ENCODE assay signal across 9 mouse cellular contexts in the genomic region with DNA sequence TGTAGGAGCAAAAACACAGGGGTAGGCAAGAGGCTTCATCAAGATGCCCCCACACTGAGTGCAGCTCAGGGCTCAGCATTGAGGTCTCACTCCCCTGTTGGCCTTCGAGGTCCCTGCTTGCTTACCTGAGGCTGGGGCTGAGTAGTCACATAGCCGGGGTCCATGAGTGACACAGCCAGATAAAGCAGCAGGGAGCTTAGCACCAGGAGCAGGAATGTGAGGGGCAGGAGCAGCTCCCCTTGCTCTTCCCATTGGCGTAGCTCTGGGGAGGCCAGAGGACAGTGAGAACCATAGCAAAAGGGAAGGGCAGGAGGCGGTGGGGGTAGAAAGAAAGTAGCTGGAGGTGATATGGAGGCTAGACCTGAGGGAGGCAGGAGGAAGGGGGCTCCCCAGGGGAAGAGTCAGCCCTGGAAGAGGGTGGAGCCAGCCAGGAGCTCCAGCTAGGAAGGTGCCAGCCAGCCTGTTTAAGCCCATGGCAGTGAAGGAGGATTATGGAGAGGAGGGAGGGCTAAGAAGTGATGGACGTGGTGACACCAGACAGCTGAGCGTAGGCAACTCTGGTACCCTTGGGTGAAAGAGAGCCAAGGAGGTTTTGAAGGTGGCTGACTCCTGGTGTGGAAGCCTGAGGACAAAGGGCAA. TPM values are rescaled to one million over a fixed set of nuclear protein-coding genes. Genes with fewer than 3 reads are reported as not detected.
DNase-seq lines count a peak whose midpoint lies in the region; ATAC-seq and TF ChIP-seq lines count a peak whose summit lies in the region.
"Had no signal": no experiment of that assay in that cellular context is flagged by ENCODE, and none has a peak within 500 bp of the region (broad histone marks: within the 10 kb centered on the region; RNA-seq: fewer than 3 reads in every experiment).

No protein-coding gene starts in this region.

- H3K9me3 ChIP-seq in kidney, postnatal 0 days (replicated peaks; ENCODE audit: low read length): no peaks in the 10 kb centered on the region
- H3K9me3 ChIP-seq in embryonic facial prominence, embryonic 12.5 days: no peaks in the 10 kb centered on the region
- no peaks in the 10 kb centered on the region for H3K9me3 ChIP-seq in midbrain, postnatal 0 days (ENCODE audit: low read length)

- no peaks in the 10 kb centered on the region for H3K27me3 ChIP-seq in kidney, postnatal 0 days (ENCODE audit: insufficient read depth, low read length)
- no peaks in the 10 kb centered on the region for H3K27me3 ChIP-seq in embryonic facial prominence, embryonic 12.5 days
- no peaks in the 10 kb centered on the region for H3K27me3 ChIP-seq in midbrain, postnatal 0 days (ENCODE audit: insufficient read depth, low read length)

- WGBS in kidney, postnatal 0 days: 62% methylated on average over 6 of the region's 6 CpGs
- WGBS in embryonic facial prominence, embryonic 12.5 days: 47% methylated on average over 6 of the region's 6 CpGs
- 58% methylated on average over 6 of the region's 6 CpGs for WGBS in midbrain, postnatal 0 days

- H3K9ac ChIP-seq in kidney, postnatal 0 days (ENCODE audit: low read depth, low read length): no peak overlapping the region
- H3K9ac ChIP-seq in embryonic facial prominence, embryonic 12.5 days: peak overlapping the region; percentile 24; the same call in 1 of the 2 replicates
- no peak overlapping the region for H3K9ac ChIP-seq in midbrain, postnatal 0 days (replicated peaks; ENCODE audit: low read length, poor library complexity, severe bottlenecking)

- H3K4me2 ChIP-seq in kidney, postnatal 0 days (ENCODE audit: low read length): peak overlapping the region; percentile 70
- H3K4me2 ChIP-seq in embryonic facial prominence, embryonic 12.5 days (replicated peaks): peak overlapping the region; percentile 72
- peak overlapping the region; percentile 78 for H3K4me2 ChIP-seq in midbrain, postnatal 0 days (ENCODE audit: low read depth, low read length, poor library complexity, severe bottlenecking)

- H3K4me3 ChIP-seq in kidney, postnatal 0 days (replicated peaks; ENCODE audit: low read depth, low read length): peak overlapping the region; percentile 49; the same call in 1 of the 2 replicates
- peak overlapping the region; percentile 59 for H3K4me3 ChIP-seq in embryonic facial prominence, embryonic 12.5 days
- peak overlapping the region; percentile 47; the same call in 1 of the 2 replicates for H3K4me3 ChIP-seq in midbrain, postnatal 0 days (ENCODE audit: low read depth, low read length)

- no peak for TF ChIP-seq CTCF in kidney, postnatal 0 days (IDR thresholded peaks at IDR 0.05; ENCODE audit: low read depth)
- TF ChIP-seq CTCF in midbrain, postnatal 0 days (IDR thresholded peaks at IDR 0.05): no peak

- peaks cover 6% of the 10 kb centered on the region; the same call in 1 of the 2 replicates for H3K36me3 ChIP-seq in kidney, postnatal 0 days (ENCODE audit: insufficient read depth, low read length)
- peaks cover 28% of the 10 kb centered on the region for H3K36me3 ChIP-seq in embryonic facial prominence, embryonic 12.5 days
- H3K36me3 ChIP-seq in midbrain, postnatal 0 days (ENCODE audit: insufficient read depth, low read length): peaks cover 6% of the 10 kb centered on the region

- H3K4me1 ChIP-seq in kidney, postnatal 0 days (replicated peaks; ENCODE audit: insufficient read depth, low read length): peaks cover 4% of the 10 kb centered on the region
- peaks cover 18% of the 10 kb centered on the region; the same call in 1 of the 2 replicates for H3K4me1 ChIP-seq in embryonic facial prominence, embryonic 12.5 days
- H3K4me1 ChIP-seq in midbrain, postnatal 0 days (ENCODE audit: insufficient read depth, low read length): 0 out of 2 replicates have a peak, but pooled peaks cover 7% of the 10 kb centered on the region

- no peak overlapping the region for H3K27ac ChIP-seq in kidney, postnatal 0 days
- no peak overlapping the region for H3K27ac ChIP-seq in embryonic facial prominence, embryonic 12.5 days
- H3K27ac ChIP-seq in midbrain, postnatal 0 days (ENCODE audit: low read depth, low read length): no peak overlapping the region

- no peak for ATAC-seq in kidney, postnatal 0 days (replicated peaks; ENCODE audit: low FRiP score, low read depth)
- no peak for ATAC-seq in embryonic facial prominence, embryonic 12.5 days (ENCODE audit: insufficient number of reproducible peaks, insufficient read depth, low FRiP score, low TSS enrichment)
- ATAC-seq in midbrain, postnatal 0 days (ENCODE audit: low FRiP score): no peak

- DNase-seq in kidney, postnatal 0 days (ENCODE audit: low spot score): no peak
- DNase-seq in kidney, adult 9 months: no peak
- peak; percentile 18 for DNase-seq in induced T-regulatory cell, adult 2 months (ENCODE audit: low read depth)
- DNase-seq in midbrain, postnatal 0 days (ENCODE audit: low spot score): no peak
- no peak for DNase-seq in spleen, adult 12 weeks (ENCODE audit: low spot score)
- DNase-seq in Muller cell, postnatal 12 days (ENCODE audit: inconsistent ontology term): no peak
- no peak for DNase-seq in gastrocnemius, postnatal 4 days (ENCODE audit: low spot score in 2 of 2)
- DNase-seq: gastrocnemius, postnatal 10 days had no signal

RNA-seq across cellular contexts. Expression of a gene that starts 1.0 kb away (rescaled TPM):
- polyA plus RNA-seq in kidney, postnatal 0 days (2015; fragmentation: Nextera tagmentation; extraction: Ambion mirVana): 31.8 and 37.0 TPM in 2 replicates
- 26.8 and 27.7 TPM in 2 replicates for polyA plus RNA-seq in embryonic facial prominence, embryonic 12.5 days (2016; fragmentation: Nextera tagmentation; extraction: Ambion mirVana)
- 17.7 and 30.7 TPM in 2 replicates for total RNA-seq in midbrain, postnatal 0 days (2014; rRNA removed)
- 23.8 and 28.9 TPM in 2 replicates for polyA plus RNA-seq in midbrain, postnatal 0 days (2015; fragmentation: Nextera tagmentation; extraction: Ambion mirVana)
- 1 to 10 TPM; 4.5 to 5.7 TPM for total RNA-seq in gastrocnemius, postnatal 4 days (2021)

RNA-seq across cellular contexts. Expression of a gene that starts 14.9 kb away (rescaled TPM):
- polyA plus RNA-seq in kidney, postnatal 0 days (2015; fragmentation: Nextera tagmentation; extraction: Ambion mirVana): 5.7 and 6.4 TPM in 2 replicates
- polyA plus RNA-seq in embryonic facial prominence, embryonic 12.5 days (2016; fragmentation: Nextera tagmentation; extraction: Ambion mirVana): 9.3 and 11.6 TPM in 2 replicates
- total RNA-seq in midbrain, postnatal 0 days (2014; rRNA removed): 1.7 and 2.4 TPM in 2 replicates
- polyA plus RNA-seq in midbrain, postnatal 0 days (2015; fragmentation: Nextera tagmentation; extraction: Ambion mirVana): 0.73 and 1.2 TPM in 2 replicates
- total RNA-seq in gastrocnemius, postnatal 4 days (2021): 1 to 10 TPM; 8.0 to 9.6 TPM

RNA-seq across cellular contexts. Expression of a gene that starts 32.0 kb away (rescaled TPM):
- 4.4 and 4.9 TPM in 2 replicates for polyA plus RNA-seq in kidney, postnatal 0 days (2015; fragmentation: Nextera tagmentation; extraction: Ambion mirVana)
- 11.6 and 12.2 TPM in 2 replicates for polyA plus RNA-seq in embryonic facial prominence, embryonic 12.5 days (2016; fragmentation: Nextera tagmentation; extraction: Ambion mirVana)
- 88.2 and 93.2 TPM in 2 replicates for total RNA-seq in midbrain, postnatal 0 days (2014; rRNA removed)
- 12.3 and 14.7 TPM in 2 replicates for polyA plus RNA-seq in midbrain, postnatal 0 days (2015; fragmentation: Nextera tagmentation; extraction: Ambion mirVana)
- 10 to 100 TPM; 24.6 to 27.1 TPM for total RNA-seq in gastrocnemius, postnatal 4 days (2021)

RNA-seq across cellular contexts. Expression of a gene that starts 35.2 kb away (rescaled TPM):
- 411 and 412 TPM in 2 replicates for polyA plus RNA-seq in kidney, postnatal 0 days (2015; fragmentation: Nextera tagmentation; extraction: Ambion mirVana)
- 644 and 679 TPM in 2 replicates for polyA plus RNA-seq in embryonic facial prominence, embryonic 12.5 days (2016; fragmentation: Nextera tagmentation; extraction: Ambion mirVana)
- total RNA-seq in midbrain, postnatal 0 days (2014; rRNA removed): 190 and 269 TPM in 2 replicates
- 302 and 345 TPM in 2 replicates for polyA plus RNA-seq in midbrain, postnatal 0 days (2015; fragmentation: Nextera tagmentation; extraction: Ambion mirVana)
- 100 to 1,000 TPM; 155 to 163 TPM for total RNA-seq in gastrocnemius, postnatal 4 days (2021)

RNA-seq across cellular contexts. Expression of a gene that starts 41.1 kb away (rescaled TPM):
- 6.4 and 6.6 TPM in 2 replicates for polyA plus RNA-seq in kidney, postnatal 0 days (2015; fragmentation: Nextera tagmentation; extraction: Ambion mirVana)
- polyA plus RNA-seq in embryonic facial prominence, embryonic 12.5 days (2016; fragmentation: Nextera tagmentation; extraction: Ambion mirVana): 10.7 and 11.0 TPM in 2 replicates
- 141 and 168 TPM in 2 replicates for total RNA-seq in midbrain, postnatal 0 days (2014; rRNA removed)
- polyA plus RNA-seq in midbrain, postnatal 0 days (2015; fragmentation: Nextera tagmentation; extraction: Ambion mirVana): 8.1 and 10.6 TPM in 2 replicates
- 10 to 100 TPM; 24.7 to 26.2 TPM for total RNA-seq in gastrocnemius, postnatal 4 days (2021)
